Mouse (Mus musculus) CH12.LX (cell line): ENCODE measurements around the gene Mef2a.

ENCODE experiments used
- CTCF ChIP-seq, 2 experiments: IDR thresholded peaks in 1 of 2; conservative IDR thresholded peaks in 1 of 2; 2 replicates each; pipeline ENCODE4 v1.5.1; 2011 to 2012; ENCODE audit warnings: low read depth in 2 of 2, low read length in 2 of 2, improper control_type of control experiment in 1 of 2, inconsistent platforms in 1 of 2, mild to moderate bottlenecking in 1 of 2, moderate library complexity in 1 of 2
- POLR2A ChIP-seq: IDR thresholded peaks from 2 replicates; pipeline ENCODE4 v1.6.1; 2011; ENCODE audit warnings: low read depth, mild to moderate bottlenecking, improper control_type of control experiment, low read length
- ZKSCAN1 ChIP-seq: IDR thresholded peaks from 2 replicates; pipeline ENCODE4 v1.6.1; 2012; ENCODE audit warnings: low read depth, inconsistent platforms, low read length, improper control_type of control experiment, borderline replicate concordance

GRCm38 (mm10) chr7:67234797-67235196 is 137.9 kb downstream of the Mef2a start:
- no peak for TF ChIP-seq CTCF (conservative IDR thresholded peaks at IDR 0.05 in 1 of 2, IDR thresholded peaks at IDR 0.05 in 1 of 2; ENCODE audit: low read depth in 2 of 2, low read length in 2 of 2)
- no peak for TF ChIP-seq POLR2A
- TF ChIP-seq ZKSCAN1 = no peak
